Mouse (Mus musculus) bone marrow, adult 2 months (tissue): Measurements from ENCODE around the gene Nubpl.

ENCODE experiments used
- CTCF ChIP-seq: fragments of 200-500 bp; IDR thresholded peaks from 2 replicates; pipeline ENCODE4 v1.5.1; 2011; ENCODE audit warnings: low read length, control low read depth; ENCODE audit not compliant: control insufficient read depth, insufficient read depth
- POLR2A ChIP-seq: fragments of 200-500 bp; IDR thresholded peaks from 2 replicates; pipeline ENCODE4 v1.6.1; 2011; ENCODE audit warnings: low read depth, mild to moderate bottlenecking, control low read depth, low read length, borderline replicate concordance; ENCODE audit not compliant: control insufficient read depth

DNA sequence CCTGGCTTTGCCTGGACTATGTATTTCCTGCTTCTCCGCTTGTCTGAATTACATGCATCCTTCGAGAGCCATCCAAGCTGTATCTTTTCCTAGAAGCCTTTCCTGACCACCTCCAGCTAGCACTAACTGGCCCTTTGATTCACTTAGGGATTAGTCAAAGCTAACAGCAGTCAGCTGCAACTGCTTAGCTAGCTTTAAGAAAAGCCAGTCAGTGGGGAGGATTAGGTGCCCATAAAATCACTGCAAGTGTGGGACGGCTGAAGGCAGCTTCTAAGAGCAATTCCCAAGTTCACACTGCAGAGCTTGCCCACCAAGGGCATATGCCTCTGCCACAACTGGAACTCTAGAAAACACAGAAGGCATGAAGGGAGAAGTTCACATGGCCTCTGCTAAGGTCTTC, 252.7 kb downstream of the Nubpl start:
- TF ChIP-seq CTCF = no peak
- TF ChIP-seq POLR2A = no peak
